Mouse (Mus musculus): Measurements from ENCODE around the gene Dut. TPM values are rescaled to one million over a fixed set of nuclear protein-coding genes. Genes with fewer than 3 reads are reported as not detected.

Gene Dut
- polyA plus RNA-seq (2014; fragmentation: Nextera tagmentation; extraction: Ambion mirVana), result 90.4 and 92.4 TPM in 2 replicates

DNA sequence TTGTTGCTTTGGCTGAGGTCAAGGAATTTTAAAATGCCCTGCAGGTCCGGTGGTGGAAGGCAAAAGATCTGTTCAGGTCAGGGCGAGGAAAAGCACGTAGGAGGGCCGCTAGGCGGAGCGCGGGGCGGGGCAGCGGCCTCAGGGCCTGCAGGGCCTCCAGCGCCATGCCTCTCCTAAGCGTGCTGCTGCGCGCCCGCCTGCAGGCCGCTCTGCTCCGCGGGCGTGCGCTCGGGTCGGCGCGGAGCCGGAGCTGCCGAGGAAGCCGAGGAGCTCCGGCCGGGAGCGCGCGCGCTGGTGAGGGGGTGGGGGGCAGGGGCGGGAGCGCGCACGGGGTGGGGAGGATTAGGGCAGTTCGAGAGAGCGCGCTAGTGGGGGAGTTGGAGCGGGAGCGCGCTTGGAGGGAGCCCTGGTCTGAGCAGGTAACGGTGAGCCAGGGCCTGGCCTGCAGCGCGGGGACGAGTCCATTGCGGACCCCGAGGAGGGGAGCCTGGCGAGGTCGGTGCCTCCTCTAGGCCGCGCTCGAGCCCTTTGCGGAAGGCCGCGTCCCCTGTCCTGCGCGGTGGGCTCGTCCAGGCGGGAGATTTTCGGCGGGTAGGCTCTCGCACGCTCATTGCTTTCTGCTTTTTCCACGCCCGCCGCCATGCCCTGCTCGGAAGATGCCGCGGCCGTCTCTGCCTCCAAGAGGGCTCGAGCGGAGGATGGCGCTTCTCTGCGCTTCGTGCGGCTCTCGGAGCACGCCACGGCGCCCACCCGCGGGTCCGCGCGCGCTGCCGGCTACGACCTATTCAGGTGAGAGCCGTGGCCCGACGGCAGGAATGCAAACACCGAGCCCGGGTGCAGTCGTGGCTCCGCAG, at the start of gene Dut:
Gene Dut, plus strand, starts transcription at position 83 of the 854 bp plus-strand sequence.
- no peaks in the 10 kb centered on the region for H3K27me3 ChIP-seq (ENCODE audit: control insufficient read depth, insufficient read depth, low read length)
- WGBS, result under 1% methylated on average over 94 of the region's 96 CpGs
- DNase-seq (peak; percentile 97), ATAC-seq (ENCODE audit: low FRiP score, low TSS enrichment) (peak; percentile 99)
- 0 out of 2 replicates have a peak, but pooled peaks cover 7% of the 10 kb centered on the region for H3K36me3 ChIP-seq (ENCODE audit: control insufficient read depth, insufficient read depth, low read length)
- H3K9ac ChIP-seq (replicated peaks; ENCODE audit: low read length), result peak within 1 kb of the TSS; percentile 71
- H3K9me3 ChIP-seq (ENCODE audit: control insufficient read depth, low read length), result no peaks in the 10 kb centered on the region
- H3K4me3 ChIP-seq (replicated peaks; ENCODE audit: low read depth, low read length), result peak within 1 kb of the TSS; percentile 70
- peaks cover 10% of the 10 kb centered on the region for H3K4me1 ChIP-seq (ENCODE audit: control insufficient read depth, insufficient read depth, low read length)
- H3K27ac ChIP-seq (replicated peaks; ENCODE audit: low read depth, low read length), result peak within 1 kb of the TSS; percentile 89
- H3K4me2 ChIP-seq (ENCODE audit: low read length), result peak within 1 kb of the TSS; percentile 71

DNA sequence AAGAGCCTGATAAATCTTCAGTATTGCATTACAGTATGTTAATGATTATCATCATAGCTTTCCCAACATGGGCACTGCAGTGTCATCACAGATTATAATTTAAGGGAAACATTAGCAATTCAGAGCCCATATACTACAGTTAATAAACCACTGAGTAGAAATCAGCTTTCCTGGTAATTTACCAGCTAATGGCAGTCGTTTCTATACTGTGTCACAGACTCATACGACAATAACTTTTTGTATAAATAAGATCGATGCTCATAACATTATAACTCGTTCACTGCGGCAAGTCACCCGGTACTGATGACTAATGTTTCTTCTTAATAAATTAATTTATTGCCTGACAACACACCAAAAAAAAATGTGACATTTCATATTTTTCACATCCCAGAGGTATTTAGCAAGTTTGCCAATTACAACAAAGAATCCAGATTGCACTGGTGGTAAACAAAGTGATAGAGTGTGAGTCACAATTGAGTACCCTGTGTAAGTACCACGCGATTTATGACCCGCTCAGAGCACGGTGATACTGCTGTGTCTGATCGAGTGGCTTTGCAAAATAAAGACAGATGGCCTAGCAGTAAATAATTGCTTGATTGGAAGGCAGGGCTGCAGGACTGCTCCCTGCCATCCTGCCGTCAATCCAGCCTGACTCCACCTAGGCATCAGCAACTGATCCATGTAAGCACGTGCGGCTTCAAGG, 37.9 kb upstream of the Dut start:
- Histone ChIP-seq H3K4me3 (replicated peaks; ENCODE audit: low read depth, low read length) (no peak overlapping the region), H3K9me3 (ENCODE audit: control insufficient read depth, low read length) (no peaks in the 10 kb centered on the region), H3K9ac (replicated peaks; ENCODE audit: low read length) (no peak overlapping the region), H3K27ac (replicated peaks; ENCODE audit: low read depth, low read length) (no peak overlapping the region), H3K4me1 (ENCODE audit: control insufficient read depth, insufficient read depth, low read length) (no peaks in the 10 kb centered on the region), H3K4me2 (ENCODE audit: low read length) (no peak overlapping the region), H3K36me3 (ENCODE audit: control insufficient read depth, insufficient read depth, low read length) (no peaks in the 10 kb centered on the region), H3K27me3 (ENCODE audit: control insufficient read depth, insufficient read depth, low read length) (no peaks in the 10 kb centered on the region)
- DNase-seq (no peak), ATAC-seq (ENCODE audit: low FRiP score, low TSS enrichment) (no peak)
- WGBS, result 86% methylated on average over 14 of the region's 14 CpGs

- ATAC-seq (ENCODE audit: low FRiP score, low TSS enrichment), result no peak
- Histone ChIP-seq H3K36me3 (ENCODE audit: control insufficient read depth, insufficient read depth, low read length) (no peaks in the 10 kb centered on the region), H3K9me3 (ENCODE audit: control insufficient read depth, low read length) (no peaks in the 10 kb centered on the region), H3K27ac (replicated peaks; ENCODE audit: low read depth, low read length) (no peak overlapping the region), H3K27me3 (ENCODE audit: control insufficient read depth, insufficient read depth, low read length) (no peaks in the 10 kb centered on the region), H3K4me2 (ENCODE audit: low read length) (no peak overlapping the region), H3K4me3 (replicated peaks; ENCODE audit: low read depth, low read length) (no peak overlapping the region), H3K4me1 (ENCODE audit: control insufficient read depth, insufficient read depth, low read length) (no peaks in the 10 kb centered on the region), H3K9ac (replicated peaks; ENCODE audit: low read length) (no peak overlapping the region)
- WGBS, result 69% methylated on average over 10 of the region's 10 CpGs
- DNase-seq, result no peak
Measured at GRCm38 (mm10) chr2:125211831-125212510, 35.0 kb upstream of the Dut start.

GRCm38 (mm10) chr2:125214592-125214991, 32.4 kb upstream of the Dut start:
- no peak overlapping the region for H3K27ac ChIP-seq (replicated peaks; ENCODE audit: low read depth, low read length)
- no peak overlapping the region for H3K4me2 ChIP-seq (ENCODE audit: low read length)
- H3K4me1 ChIP-seq (ENCODE audit: control insufficient read depth, insufficient read depth, low read length), result no peaks in the 10 kb centered on the region
- no peaks in the 10 kb centered on the region for H3K9me3 ChIP-seq (ENCODE audit: control insufficient read depth, low read length)
- H3K9ac ChIP-seq (replicated peaks; ENCODE audit: low read length), result no peak overlapping the region
- H3K27me3 ChIP-seq (ENCODE audit: control insufficient read depth, insufficient read depth, low read length), result no peaks in the 10 kb centered on the region
- H3K36me3 ChIP-seq (ENCODE audit: control insufficient read depth, insufficient read depth, low read length), result no peaks in the 10 kb centered on the region
- WGBS, result 8% methylated on average over 3 of the region's 3 CpGs
- no peak overlapping the region for H3K4me3 ChIP-seq (replicated peaks; ENCODE audit: low read depth, low read length)
- peak; percentile 58; the same call in 1 of the 2 replicates for ATAC-seq (ENCODE audit: low FRiP score, low TSS enrichment)
- DNase-seq, result peak; percentile 94

DNA sequence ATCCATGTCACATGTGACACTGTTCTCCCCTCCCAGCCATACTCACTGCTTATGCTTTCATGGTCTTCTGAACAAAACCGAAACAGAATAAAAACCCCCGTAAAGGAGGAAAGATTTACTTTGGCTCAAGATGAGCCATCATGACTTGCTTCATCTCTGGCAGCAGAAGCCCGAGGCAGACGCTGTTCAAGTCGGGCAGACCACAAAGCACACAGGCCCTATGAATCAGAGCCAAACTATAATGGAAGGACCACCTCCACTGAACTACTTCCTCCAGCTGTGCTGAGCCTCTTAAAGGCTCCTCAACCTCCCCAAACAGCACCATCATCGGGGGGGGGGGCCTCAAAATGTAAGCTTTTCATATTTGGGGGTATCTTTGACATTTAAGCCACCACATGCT, 29.7 kb upstream of the Dut start:
- no peak overlapping the region for H3K9ac ChIP-seq (replicated peaks; ENCODE audit: low read length)

DNA sequence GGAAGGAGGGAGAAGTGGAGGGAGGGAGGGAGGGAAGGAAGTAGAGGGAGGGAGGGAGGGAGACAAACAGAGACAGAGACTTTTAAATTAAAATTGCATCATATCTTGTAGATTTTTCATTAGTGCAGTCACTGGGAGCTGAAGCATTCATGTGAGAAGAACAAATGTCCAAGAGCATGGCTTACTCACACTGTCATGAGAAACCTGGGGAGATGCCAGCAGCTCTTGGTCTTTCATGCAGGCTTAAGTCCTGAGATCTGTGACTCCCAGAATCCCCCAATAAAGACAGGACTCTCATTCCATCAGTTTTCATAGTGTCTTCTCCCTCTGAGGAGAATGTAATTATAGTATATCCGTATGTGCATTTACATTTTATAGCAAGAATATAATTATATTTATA, 28.4 kb upstream of the Dut start:
- WGBS, result 90% methylated on average over 1 of the region's 1 CpGs
- no peak for DNase-seq
- no peak overlapping the region for H3K27ac ChIP-seq (replicated peaks; ENCODE audit: low read depth, low read length)

More for the DNA sequence above, 29.7 kb upstream of the Dut start:
- ATAC-seq (ENCODE audit: low FRiP score, low TSS enrichment), result no peak
- Histone ChIP-seq H3K4me1 (ENCODE audit: control insufficient read depth, insufficient read depth, low read length) (no peaks in the 10 kb centered on the region), H3K27ac (replicated peaks; ENCODE audit: low read depth, low read length) (no peak overlapping the region), H3K27me3 (ENCODE audit: control insufficient read depth, insufficient read depth, low read length) (no peaks in the 10 kb centered on the region), H3K4me2 (ENCODE audit: low read length) (no peak overlapping the region), H3K9me3 (ENCODE audit: control insufficient read depth, low read length) (no peaks in the 10 kb centered on the region), H3K4me3 (replicated peaks; ENCODE audit: low read depth, low read length) (no peak overlapping the region), H3K36me3 (ENCODE audit: control insufficient read depth, insufficient read depth, low read length) (no peaks in the 10 kb centered on the region)
- DNase-seq, result no peak
- 77% methylated on average over 6 of the region's 6 CpGs for WGBS

GRCm38 (mm10) chr2:125219268-125219667, 27.7 kb upstream of the Dut start:
- no peaks in the 10 kb centered on the region for H3K4me1 ChIP-seq (ENCODE audit: control insufficient read depth, insufficient read depth, low read length)
- no peak overlapping the region for H3K4me3 ChIP-seq (replicated peaks; ENCODE audit: low read depth, low read length)
- H3K9ac ChIP-seq (replicated peaks; ENCODE audit: low read length), result no peak overlapping the region
- H3K4me2 ChIP-seq (ENCODE audit: low read length), result no peak overlapping the region
- no peaks in the 10 kb centered on the region for H3K36me3 ChIP-seq (ENCODE audit: control insufficient read depth, insufficient read depth, low read length)
- H3K27ac ChIP-seq (replicated peaks; ENCODE audit: low read depth, low read length), result no peak overlapping the region
- WGBS, result 85% methylated on average over 3 of the region's 3 CpGs
- no peak for DNase-seq
- ATAC-seq (ENCODE audit: low FRiP score, low TSS enrichment), result no peak
- no peaks in the 10 kb centered on the region for H3K27me3 ChIP-seq (ENCODE audit: control insufficient read depth, insufficient read depth, low read length)
- no peaks in the 10 kb centered on the region for H3K9me3 ChIP-seq (ENCODE audit: control insufficient read depth, low read length)

More for the DNA sequence above, 28.4 kb upstream of the Dut start:
- Histone ChIP-seq H3K27me3 (ENCODE audit: control insufficient read depth, insufficient read depth, low read length) (no peaks in the 10 kb centered on the region), H3K4me3 (replicated peaks; ENCODE audit: low read depth, low read length) (no peak overlapping the region), H3K4me2 (ENCODE audit: low read length) (no peak overlapping the region), H3K4me1 (ENCODE audit: control insufficient read depth, insufficient read depth, low read length) (no peaks in the 10 kb centered on the region), H3K9me3 (ENCODE audit: control insufficient read depth, low read length) (no peaks in the 10 kb centered on the region), H3K9ac (replicated peaks; ENCODE audit: low read length) (no peak overlapping the region), H3K36me3 (ENCODE audit: control insufficient read depth, insufficient read depth, low read length) (no peaks in the 10 kb centered on the region)
- no peak for ATAC-seq (ENCODE audit: low FRiP score, low TSS enrichment)

DNA sequence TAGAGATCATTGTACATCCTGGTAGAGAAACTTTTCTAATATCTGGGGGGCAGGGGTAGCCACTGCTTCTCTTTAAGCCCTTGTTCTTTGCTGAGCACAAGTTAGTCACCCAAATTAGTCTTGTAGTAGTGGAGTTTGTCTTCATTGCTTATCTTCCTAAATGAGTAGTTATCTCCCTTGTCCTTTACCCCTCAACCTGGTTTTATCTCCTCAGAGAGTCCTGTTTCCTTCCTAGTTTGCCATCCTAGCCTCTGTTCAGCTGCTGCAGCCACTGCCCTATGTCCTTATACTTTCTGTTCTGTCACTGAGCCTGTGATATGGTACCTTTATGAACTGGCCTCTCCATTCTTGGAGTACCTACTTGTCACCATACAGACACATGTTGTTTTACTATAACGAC, 25.3 kb upstream of the Dut start:
- H3K36me3 ChIP-seq (ENCODE audit: control insufficient read depth, insufficient read depth, low read length), result no peaks in the 10 kb centered on the region
- no peak overlapping the region for H3K4me2 ChIP-seq (ENCODE audit: low read length)
- WGBS, result 83% methylated on average over 1 of the region's 1 CpGs
- DNase-seq (no peak), ATAC-seq (ENCODE audit: low FRiP score, low TSS enrichment) (no peak)
- no peaks in the 10 kb centered on the region for H3K9me3 ChIP-seq (ENCODE audit: control insufficient read depth, low read length)
- H3K9ac ChIP-seq (replicated peaks; ENCODE audit: low read length), result no peak overlapping the region
- no peak overlapping the region for H3K27ac ChIP-seq (replicated peaks; ENCODE audit: low read depth, low read length)
- H3K27me3 ChIP-seq (ENCODE audit: control insufficient read depth, insufficient read depth, low read length), result no peaks in the 10 kb centered on the region
- no peaks in the 10 kb centered on the region for H3K4me1 ChIP-seq (ENCODE audit: control insufficient read depth, insufficient read depth, low read length)
- no peak overlapping the region for H3K4me3 ChIP-seq (replicated peaks; ENCODE audit: low read depth, low read length)
